Mouse (Mus musculus) small intestine, adult 2 months (tissue): Measurements from ENCODE around the gene Reps1. TPM values are rescaled to one million over a fixed set of nuclear protein-coding genes. Genes with fewer than 3 reads are reported as not detected.
"Not testable (repeated sequence)": the region's sequence is repeated elsewhere in the genome, so short reads cannot be mapped to it uniquely, and the experiment has no call there.

Source experiments
- H3K27ac ChIP-seq: fragments of 200-500 bp; 2 replicates; pipeline ENCODE4 v1.5.1; 2012; ENCODE audit warnings: low read depth, low read length, control low read depth, inconsistent platforms; ENCODE audit not compliant: insufficient read depth
- H3K27me3 ChIP-seq: fragments of 200-500 bp; 2 replicates; pipeline ENCODE4 v1.6.1; 2012; ENCODE audit warnings: mild to moderate bottlenecking, moderate library complexity, low read length, inconsistent platforms; ENCODE audit not compliant: control insufficient read depth, insufficient read depth
- H3K36me3 ChIP-seq: fragments of 200-500 bp; 2 replicates; pipeline ENCODE4 v1.6.1; 2012; ENCODE audit warnings: mild to moderate bottlenecking, low read length, control low read depth, inconsistent platforms; ENCODE audit not compliant: control insufficient read depth, insufficient read depth
- H3K4me1 ChIP-seq: fragments of 200-500 bp; 2 replicates; pipeline ENCODE4 v1.6.1; 2012; ENCODE audit warnings: low read length, inconsistent platforms, mixed read lengths; ENCODE audit not compliant: control insufficient read depth, insufficient read depth, insufficient read length
- H3K4me3 ChIP-seq: fragments of 200-500 bp; 2 replicates; pipeline ENCODE4 v1.5.1; 2012; ENCODE audit warnings: low read depth, mild to moderate bottlenecking, control low read depth, inconsistent platforms, low read length, moderate library complexity
- CTCF ChIP-seq: fragments of 200-500 bp; IDR thresholded peaks from 2 replicates; pipeline ENCODE4 v1.5.1; 2012; ENCODE audit warnings: low read depth, mild to moderate bottlenecking, control low read depth, inconsistent platforms, low read length, moderate library complexity, mixed read lengths; ENCODE audit not compliant: insufficient replicate concordance, insufficient read length; ENCODE audit errors: extremely low read depth
- POLR2A ChIP-seq: fragments of 200-500 bp; IDR thresholded peaks from 2 replicates; pipeline ENCODE4 v1.6.1; 2012; ENCODE audit warnings: low read depth, mild to moderate bottlenecking, control low read depth, inconsistent platforms, low read length, moderate library complexity
- WGBS: fragments of 180-500 bp; shearing (Covaris S2); methylation state at CpG from one replicate; pipeline ENCODE4 v1.1.7; 2018; 5-methylcytosine and 5-hydroxymethylcytosine counted together
- polyA plus RNA-seq: library from polyadenylated mRNA; depleted of rRNA; stranded (reverse); fragments of >200 nt; gene quantifications from 2 replicates; pipeline ENCODE4 v1.2.3, GENCODE M21; 2012

The Reps1 gene
- polyA plus RNA-seq, 1 experiment, result 15.5 TPM

GRCm38 (mm10) chr10:18107471-18107870 is 51.8 kb downstream of the Reps1 start:
- Histone ChIP-seq H3K27ac (no peak overlapping the region), H3K36me3 (peaks cover 9% of the 10 kb centered on the region), H3K27me3 (no peaks in the 10 kb centered on the region), H3K4me1 (no peaks in the 10 kb centered on the region), H3K4me3 (no peak overlapping the region)
- TF ChIP-seq CTCF (no peak), POLR2A (no peak)
- 73% methylated on average over 5 of the region's 5 CpGs for WGBS

- Histone ChIP-seq H3K36me3 (peaks cover 9% of the 10 kb centered on the region; the same call in 1 of the 2 replicates), H3K4me1 (no peaks in the 10 kb centered on the region), H3K27ac (no peak overlapping the region), H3K27me3 (no peaks in the 10 kb centered on the region), H3K4me3 (no peak overlapping the region)
- no peak for TF ChIP-seq CTCF
- no peak for TF ChIP-seq POLR2A
Observed at GRCm38 (mm10) chr10:18110940-18111339, 55.3 kb downstream of the Reps1 start.

GRCm38 (mm10) chr10:18113473-18114093 is 57.9 kb downstream of the Reps1 start:
- 84% methylated on average over 10 of the region's 10 CpGs for WGBS
- TF ChIP-seq POLR2A, result no peak
- TF ChIP-seq CTCF, result no peak
- Histone ChIP-seq H3K4me3 (no peak overlapping the region), H3K27me3 (no peaks in the 10 kb centered on the region), H3K4me1 (no peaks in the 10 kb centered on the region), H3K27ac (no peak overlapping the region), H3K36me3 (peaks cover 9% of the 10 kb centered on the region; the same call in 1 of the 2 replicates)

- no peak overlapping the region for H3K4me3 ChIP-seq
- no peaks in the 10 kb centered on the region for H3K4me1 ChIP-seq
- TF ChIP-seq POLR2A, result no peak
- no peak for TF ChIP-seq CTCF
- no peak overlapping the region for H3K27ac ChIP-seq
- no peaks in the 10 kb centered on the region for H3K27me3 ChIP-seq
- WGBS, result 89% methylated on average over 8 of the region's 8 CpGs
- H3K36me3 ChIP-seq, result peaks cover 26% of the 10 kb centered on the region
Observed at GRCm38 (mm10) chr10:18118336-18118735, 62.7 kb downstream of the Reps1 start.

GRCm38 (mm10) chr10:18130276-18130675 is 74.6 kb downstream of the Reps1 start:
- WGBS, result 93% methylated on average over 5 of the region's 5 CpGs
- Histone ChIP-seq H3K27ac (no peak overlapping the region), H3K36me3 (peaks cover 3% of the 10 kb centered on the region), H3K4me3 (no peak overlapping the region), H3K27me3 (no peaks in the 10 kb centered on the region), H3K4me1 (peaks cover 3% of the 10 kb centered on the region; the same call in 1 of the 2 replicates)
- TF ChIP-seq CTCF (no peak), POLR2A (no peak)

GRCm38 (mm10) chr10:18131666-18132650 is 76.3 kb downstream of the Reps1 start:
- no peaks in the 10 kb centered on the region for H3K36me3 ChIP-seq
- WGBS, result 54% methylated on average over 10 of the region's 10 CpGs
- H3K27ac ChIP-seq, result no peak overlapping the region
- H3K4me1 ChIP-seq, result peaks cover 3% of the 10 kb centered on the region; the same call in 1 of the 2 replicates
- H3K27me3 ChIP-seq, result no peaks in the 10 kb centered on the region
- no peak overlapping the region for H3K4me3 ChIP-seq
- TF ChIP-seq POLR2A, result no peak
- no peak for TF ChIP-seq CTCF

GRCm38 (mm10) chr10:18138853-18139503 is 83.3 kb downstream of the Reps1 start:
- not testable (repeated sequence) for H3K4me3 ChIP-seq, H3K27me3 ChIP-seq, H3K27ac ChIP-seq, H3K4me1 ChIP-seq, H3K36me3 ChIP-seq
- WGBS, result 78% methylated on average over 18 of the region's 26 CpGs
